Mouse (Mus musculus): ENCODE data around the gene Rnf113a2.

GRCm38 (mm10) chr12:84447386-84447785 lies 30.4 kb downstream of the Rnf113a2 start:
- TF ChIP-seq EP300 (IDR thresholded peaks at IDR 0.05; ENCODE audit: low read depth), result no peak
- TF ChIP-seq CTCF (IDR thresholded peaks at IDR 0.05; ENCODE audit: low read depth), result no peak

Measured in heart, postnatal 0 days (tissue).